Mouse (Mus musculus): Measurements from ENCODE around the gene Zfp606. TPM values are rescaled to one million over a fixed set of nuclear protein-coding genes. Genes with fewer than 3 reads are reported as not detected.

Gene Zfp606
- 2.5 and 2.8 TPM in 2 replicates for polyA plus RNA-seq (2015; fragmentation: Nextera tagmentation; extraction: Ambion mirVana)

DNA sequence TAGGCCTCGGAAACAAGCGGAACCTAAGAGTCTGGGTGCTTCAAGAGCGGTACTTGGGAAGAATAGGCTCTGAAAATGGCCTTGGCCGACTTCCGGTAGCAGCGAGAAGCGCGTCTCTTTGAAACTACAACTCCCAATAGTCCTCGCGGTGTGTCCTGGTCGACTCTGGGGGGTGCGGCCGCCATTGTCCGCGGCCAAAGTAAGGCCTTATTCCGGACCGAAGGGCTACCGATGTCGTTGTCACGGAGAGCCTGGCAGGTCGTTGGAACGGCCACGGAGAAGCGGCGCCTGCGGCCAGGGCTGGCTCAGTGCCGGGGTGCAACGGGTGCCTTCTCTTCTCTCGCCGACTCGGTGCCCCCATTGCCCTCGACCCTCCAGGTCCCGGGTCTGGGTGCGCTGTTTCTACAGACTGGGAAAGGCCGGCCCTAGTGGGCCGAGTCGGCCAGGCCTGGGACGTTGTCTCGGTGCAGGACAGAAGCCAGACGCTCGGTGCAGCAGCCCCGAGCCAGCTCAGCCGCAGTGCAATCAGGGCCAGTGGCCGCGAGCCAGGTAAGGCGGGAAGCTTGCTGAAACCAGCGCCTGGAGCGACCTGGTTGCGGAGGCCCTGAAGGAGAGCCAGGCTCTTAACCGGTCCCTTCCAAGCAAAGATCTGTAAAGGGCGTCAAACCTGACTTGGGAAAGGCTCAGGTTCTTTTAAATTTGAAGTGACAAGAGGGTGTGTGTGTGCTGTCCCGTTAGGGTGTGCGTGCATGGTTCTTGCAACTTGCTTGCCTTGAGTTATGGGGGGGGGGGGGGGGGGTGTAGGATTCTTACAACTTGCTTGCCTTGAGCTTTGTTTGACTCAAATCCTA, at the start of gene Zfp606:
Gene Zfp606, plus strand, starts transcription at position 136 of the 851 bp plus-strand sequence.
- Histone ChIP-seq H3K4me2 (ENCODE audit: low read depth, low read length) (peak within 1 kb of the TSS; percentile 81), H3K9ac (replicated peaks) (peak within 1 kb of the TSS; percentile 95), H3K36me3 (replicated peaks; ENCODE audit: insufficient read depth, low read length) (peaks cover 24% of the 10 kb centered on the region), H3K9me3 (ENCODE audit: low read length) (no peaks in the 10 kb centered on the region), H3K4me1 (ENCODE audit: insufficient read depth) (0 out of 2 replicates have a peak, but pooled peaks cover 5% of the 10 kb centered on the region), H3K4me3 (ENCODE audit: low read depth, low read length) (peak within 1 kb of the TSS; percentile 96), H3K27ac (ENCODE audit: low read depth) (peak within 1 kb of the TSS; percentile 79), H3K27me3 (ENCODE audit: insufficient read depth, low read length) (no peaks in the 10 kb centered on the region)
- TF ChIP-seq EP300 (IDR thresholded peaks at IDR 0.05; ENCODE audit: low read depth), result no peak
- ATAC-seq (peak; percentile 98), DNase-seq (peak; percentile 84)
- under 1% methylated on average over 53 of the region's 53 CpGs for WGBS (ENCODE audit: insufficient replicate concordance)

GRCm38 (mm10) chr7:12479009-12479346, 885 bp downstream of the Zfp606 start:
- Histone ChIP-seq H3K4me3 (ENCODE audit: low read depth, low read length) (peak overlapping the region; percentile 96), H3K4me2 (ENCODE audit: low read depth, low read length) (peak overlapping the region; percentile 81), H3K27me3 (ENCODE audit: insufficient read depth, low read length) (no peaks in the 10 kb centered on the region), H3K36me3 (replicated peaks; ENCODE audit: insufficient read depth, low read length) (peaks cover 30% of the 10 kb centered on the region), H3K9me3 (ENCODE audit: low read length) (no peaks in the 10 kb centered on the region), H3K27ac (ENCODE audit: low read depth) (no peak overlapping the region; the same call in 1 of the 2 replicates), H3K9ac (replicated peaks) (peak overlapping the region; percentile 95), H3K4me1 (ENCODE audit: insufficient read depth) (0 out of 2 replicates have a peak, but pooled peaks cover 5% of the 10 kb centered on the region)
- no peak for DNase-seq
- 0% methylated on average over 8 of the region's 8 CpGs for WGBS (ENCODE audit: insufficient replicate concordance)
- no peak for ATAC-seq
- TF ChIP-seq CTCF (IDR thresholded peaks at IDR 0.05; ENCODE audit: low read depth) (no peak), EP300 (IDR thresholded peaks at IDR 0.05; ENCODE audit: low read depth) (no peak)

DNA sequence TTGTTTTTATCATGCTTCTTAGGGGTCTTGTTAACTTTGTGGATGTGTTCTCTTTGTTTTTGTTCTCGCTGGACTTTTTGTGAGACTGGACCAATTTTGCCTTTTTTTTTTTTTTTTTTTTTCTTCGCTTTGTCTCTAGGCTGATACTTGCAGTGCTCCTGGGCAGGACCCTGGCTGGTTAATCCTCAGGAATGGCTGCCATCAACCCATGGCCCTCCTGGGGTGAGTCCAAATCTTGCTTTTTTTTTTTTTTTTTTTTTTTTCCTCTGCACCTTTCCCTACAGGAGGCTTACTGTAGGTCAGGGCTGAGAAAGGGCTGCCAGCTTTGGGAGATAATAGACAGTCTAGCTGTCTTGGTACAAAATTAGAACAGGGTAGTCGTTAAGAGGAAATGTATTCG, 1.4 kb downstream of the Zfp606 start:
- no peak overlapping the region for H3K27ac ChIP-seq (ENCODE audit: low read depth)
- DNase-seq (no peak), ATAC-seq (no peak)
- H3K4me3 ChIP-seq (ENCODE audit: low read depth, low read length), result peak overlapping the region; percentile 96
- 0 out of 2 replicates have a peak, but pooled peaks cover 5% of the 10 kb centered on the region for H3K4me1 ChIP-seq (ENCODE audit: insufficient read depth)
- TF ChIP-seq EP300 (IDR thresholded peaks at IDR 0.05; ENCODE audit: low read depth) (no peak), CTCF (IDR thresholded peaks at IDR 0.05; ENCODE audit: low read depth) (no peak)
- no peak overlapping the region for H3K9ac ChIP-seq (replicated peaks)
- WGBS (ENCODE audit: insufficient replicate concordance), result 58% methylated on average over 4 of the region's 4 CpGs
- H3K4me2 ChIP-seq (ENCODE audit: low read depth, low read length), result peak overlapping the region; percentile 81
- peaks cover 35% of the 10 kb centered on the region for H3K36me3 ChIP-seq (replicated peaks; ENCODE audit: insufficient read depth, low read length)
- no peaks in the 10 kb centered on the region for H3K27me3 ChIP-seq (ENCODE audit: insufficient read depth, low read length)
- H3K9me3 ChIP-seq (ENCODE audit: low read length), result no peaks in the 10 kb centered on the region

DNA sequence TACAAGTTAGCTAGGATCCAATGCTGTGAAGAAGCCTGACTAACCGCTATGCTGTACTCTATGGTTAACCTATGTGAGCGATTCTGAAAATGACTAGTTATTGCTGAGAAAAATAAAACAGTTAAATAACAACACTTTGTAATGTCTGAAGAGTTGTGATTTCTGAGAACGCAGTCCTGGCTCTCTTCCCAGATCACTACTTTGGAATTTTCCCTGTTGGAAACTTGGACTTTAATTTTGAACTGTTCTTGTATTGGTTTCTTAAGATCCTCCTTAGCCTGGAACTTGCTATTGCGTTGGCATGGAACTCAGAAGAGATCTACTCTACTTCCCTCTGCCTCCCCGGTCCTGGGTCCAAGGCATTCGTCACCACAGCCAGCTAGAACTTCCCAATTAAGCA, 5.7 kb downstream of the Zfp606 start:
- Histone ChIP-seq H3K4me2 (ENCODE audit: low read depth, low read length) (no peak overlapping the region), H3K27me3 (ENCODE audit: insufficient read depth, low read length) (no peaks in the 10 kb centered on the region), H3K27ac (ENCODE audit: low read depth) (no peak overlapping the region), H3K4me3 (ENCODE audit: low read depth, low read length) (no peak overlapping the region), H3K36me3 (replicated peaks; ENCODE audit: insufficient read depth, low read length) (peaks cover 63% of the 10 kb centered on the region), H3K4me1 (ENCODE audit: insufficient read depth) (0 out of 2 replicates have a peak, but pooled peaks cover 5% of the 10 kb centered on the region), H3K9me3 (ENCODE audit: low read length) (peaks cover 4% of the 10 kb centered on the region; the same call in 1 of the 2 replicates), H3K9ac (replicated peaks) (no peak overlapping the region)
- DNase-seq, result no peak
- TF ChIP-seq EP300 (IDR thresholded peaks at IDR 0.05; ENCODE audit: low read depth) (no peak), CTCF (IDR thresholded peaks at IDR 0.05; ENCODE audit: low read depth) (no peak)
- no peak for ATAC-seq
- WGBS (ENCODE audit: insufficient replicate concordance), result 87% methylated on average over 6 of the region's 6 CpGs

DNA sequence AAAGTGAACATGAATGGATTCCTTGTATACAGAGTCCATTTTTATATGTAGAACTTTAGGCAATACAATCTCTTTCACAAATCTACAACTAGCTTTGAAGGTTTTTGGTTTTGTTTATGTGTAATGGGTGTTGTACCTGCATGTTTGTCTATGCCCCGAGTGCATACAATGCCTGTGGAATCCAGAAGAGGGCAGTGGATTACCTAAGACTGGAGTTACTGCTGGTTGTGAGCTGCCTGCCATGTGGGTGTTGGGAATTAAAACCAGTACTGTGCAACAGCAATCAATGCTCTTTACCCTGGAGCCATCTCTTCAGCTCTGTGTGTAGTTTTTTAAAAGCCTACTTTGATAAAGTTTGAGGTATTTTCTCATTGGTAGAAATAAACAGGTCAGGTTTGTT, 7.9 kb downstream of the Zfp606 start:
- Histone ChIP-seq H3K9me3 (ENCODE audit: low read length) (peaks cover 14% of the 10 kb centered on the region), H3K4me2 (ENCODE audit: low read depth, low read length) (no peak overlapping the region), H3K4me1 (ENCODE audit: insufficient read depth) (no peaks in the 10 kb centered on the region), H3K36me3 (replicated peaks; ENCODE audit: insufficient read depth, low read length) (peaks cover 71% of the 10 kb centered on the region), H3K27me3 (ENCODE audit: insufficient read depth, low read length) (no peaks in the 10 kb centered on the region), H3K4me3 (ENCODE audit: low read depth, low read length) (no peak overlapping the region), H3K27ac (ENCODE audit: low read depth) (no peak overlapping the region), H3K9ac (replicated peaks) (no peak overlapping the region)
- no peak for TF ChIP-seq CTCF (IDR thresholded peaks at IDR 0.05; ENCODE audit: low read depth)
- no peak for TF ChIP-seq EP300 (IDR thresholded peaks at IDR 0.05; ENCODE audit: low read depth)
- ATAC-seq (no peak), DNase-seq (no peak)
- 82% methylated on average over 1 of the region's 1 CpGs for WGBS (ENCODE audit: insufficient replicate concordance)

DNA sequence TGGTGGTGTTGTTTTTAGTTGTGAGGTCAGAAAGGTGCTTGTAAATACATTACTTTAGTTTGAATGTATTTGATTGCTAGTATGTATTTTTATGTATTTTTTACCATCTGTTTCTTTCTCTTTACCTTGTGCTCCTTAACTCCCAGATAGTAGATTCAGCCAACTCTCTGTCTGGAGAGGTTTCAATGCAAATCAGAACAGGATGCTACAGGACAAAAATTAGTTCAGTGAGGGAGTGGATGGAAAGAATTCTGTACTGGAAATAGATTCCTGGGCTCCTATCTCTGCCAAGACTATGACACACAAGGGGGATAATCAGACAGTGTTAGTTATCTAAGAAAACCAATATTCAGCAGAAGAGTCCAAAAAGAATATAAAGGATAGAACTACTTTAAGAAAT, 8.6 kb downstream of the Zfp606 start:
- TF ChIP-seq EP300 (IDR thresholded peaks at IDR 0.05; ENCODE audit: low read depth), result no peak
- no peak for TF ChIP-seq CTCF (IDR thresholded peaks at IDR 0.05; ENCODE audit: low read depth)
- peaks cover 19% of the 10 kb centered on the region for H3K9me3 ChIP-seq (ENCODE audit: low read length)
- H3K9ac ChIP-seq (replicated peaks), result no peak overlapping the region
- no peaks in the 10 kb centered on the region for H3K27me3 ChIP-seq (ENCODE audit: insufficient read depth, low read length)
- peaks cover 71% of the 10 kb centered on the region for H3K36me3 ChIP-seq (replicated peaks; ENCODE audit: insufficient read depth, low read length)
- no peak overlapping the region for H3K27ac ChIP-seq (ENCODE audit: low read depth)
- ATAC-seq (no peak), DNase-seq (no peak)
- H3K4me2 ChIP-seq (ENCODE audit: low read depth, low read length), result no peak overlapping the region
- H3K4me1 ChIP-seq (ENCODE audit: insufficient read depth), result no peaks in the 10 kb centered on the region
- H3K4me3 ChIP-seq (ENCODE audit: low read depth, low read length), result no peak overlapping the region

Measured in liver, postnatal 0 days (tissue).